Mouse (Mus musculus) hindbrain, embryonic 16.5 days (tissue): ENCODE measurements at regions not wholly inside any gene's neighbourhood (a gene's known extent, or its start where the extent isn't known, plus 50 kb on each side); places are given as distances from the start of the nearest gene placed in this dataset.
A peak's percentile ranks its signal among the peaks of the same experiment; 100 is the strongest.

Experiments
- ATAC-seq: fragments of 200-750 bp; cut with Nextera tagmentation; 2 replicates; pipeline ENCODE4 v1.8.0; 2017; ENCODE audit warnings: moderate TSS enrichment, moderate library complexity
- H3K27ac ChIP-seq: fragments of 300-500 bp; sonication (generic); 2 replicates; pipeline ENCODE4 v1.5.1; 2014; ENCODE audit warnings: low read depth, mild to moderate bottlenecking, control low read depth, low read length, moderate library complexity
- H3K27me3 ChIP-seq: fragments of 300-500 bp; sonication (generic); replicated peaks from 2 replicates; pipeline ENCODE4 v1.6.1; 2014; ENCODE audit warnings: low read length; ENCODE audit not compliant: control insufficient read depth, insufficient read depth
- H3K36me3 ChIP-seq: fragments of 300-500 bp; sonication (generic); 2 replicates; pipeline ENCODE4 v1.6.1; 2014; ENCODE audit warnings: mild to moderate bottlenecking, low read length, moderate library complexity, mixed read lengths; ENCODE audit not compliant: control insufficient read depth, insufficient read depth
- H3K4me1 ChIP-seq: fragments of 300-500 bp; sonication (generic); 2 replicates; pipeline ENCODE4 v1.6.1; 2014; ENCODE audit warnings: low read depth, low read length; ENCODE audit not compliant: control insufficient read depth, insufficient read depth
- H3K4me2 ChIP-seq: fragments of 300-500 bp; sonication (generic); 2 replicates; pipeline ENCODE4 v1.6.1; 2014; ENCODE audit warnings: mild to moderate bottlenecking, low read length, control low read depth, moderate library complexity
- H3K4me3 ChIP-seq: fragments of 300-500 bp; sonication (generic); 2 replicates; pipeline ENCODE4 v1.5.1; 2014; ENCODE audit warnings: mild to moderate bottlenecking, low read length, control low read depth, moderate library complexity
- H3K9ac ChIP-seq: fragments of 300-500 bp; sonication (generic); 2 replicates; pipeline ENCODE4 v1.6.1; 2014; ENCODE audit warnings: low read depth, mild to moderate bottlenecking, control low read depth, low read length, moderate library complexity
- H3K9me3 ChIP-seq: fragments of 300-500 bp; sonication (generic); 2 replicates; pipeline ENCODE4 v1.6.1; 2014; ENCODE audit warnings: mild to moderate bottlenecking, low read length, moderate library complexity; ENCODE audit not compliant: control insufficient read depth
- WGBS: fragments of 180-500 bp; shearing (Covaris S2); extraction: QIAGEN DNeasy Blood & Tissue Kit; methylation state at CpG from one replicate; pipeline ENCODE4 v1.1.7; 2014; 5-methylcytosine and 5-hydroxymethylcytosine counted together

DNA sequence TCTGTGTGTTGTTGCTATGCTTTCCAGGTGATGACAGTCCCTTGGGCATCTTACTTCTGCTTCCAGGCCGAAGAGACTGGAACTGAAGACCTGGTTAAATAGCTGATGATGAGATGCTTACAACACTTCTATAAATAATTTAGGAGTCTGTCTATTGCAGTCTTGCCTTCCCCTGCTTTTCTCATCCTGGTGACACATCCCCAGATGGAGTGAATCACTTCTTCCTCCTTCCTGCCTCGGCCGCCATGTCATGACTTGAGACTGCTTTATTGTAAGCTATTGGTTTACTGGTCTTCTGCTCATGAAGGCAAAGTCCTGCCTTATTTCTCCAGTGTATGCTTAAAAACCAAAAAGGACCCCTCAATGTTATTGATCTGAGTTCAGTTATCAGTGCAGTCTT, 62.1 kb upstream of the Fndc3b start:
- no peak for ATAC-seq
- Histone ChIP-seq H3K9ac (no peak overlapping the region), H3K4me2 (no peak overlapping the region), H3K27me3 (no peaks in the 10 kb centered on the region), H3K9me3 (no peaks in the 10 kb centered on the region), H3K36me3 (no peaks in the 10 kb centered on the region), H3K27ac (no peak overlapping the region), H3K4me1 (no peaks in the 10 kb centered on the region), H3K4me3 (no peak overlapping the region)
- WGBS, result 96% methylated on average over 3 of the region's 3 CpGs

DNA sequence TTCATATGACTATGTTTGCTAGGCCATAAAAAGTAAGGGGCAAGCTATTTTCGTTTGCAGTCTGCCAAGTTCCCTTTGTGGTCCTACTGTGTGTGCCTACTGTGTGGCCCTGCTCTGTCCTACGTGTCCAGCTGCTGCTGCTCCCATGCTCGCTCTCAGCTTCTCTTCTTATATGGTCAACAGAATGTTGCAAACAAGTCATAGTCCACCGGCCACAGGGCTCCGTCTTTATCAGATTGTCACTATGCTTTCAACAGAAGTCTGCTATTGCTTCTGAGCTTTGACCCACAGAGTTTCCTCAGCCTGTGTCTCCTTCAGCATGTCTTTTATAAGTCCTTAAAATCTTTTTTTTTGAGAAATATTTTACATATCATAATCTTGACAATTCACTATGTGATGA, 58.3 kb upstream of the Fndc3b start:
- Histone ChIP-seq H3K4me2 (no peak overlapping the region), H3K4me1 (no peaks in the 10 kb centered on the region; the same call in 1 of the 2 replicates), H3K27ac (no peak overlapping the region), H3K9ac (no peak overlapping the region), H3K4me3 (no peak overlapping the region), H3K27me3 (no peaks in the 10 kb centered on the region), H3K36me3 (no peaks in the 10 kb centered on the region), H3K9me3 (no peaks in the 10 kb centered on the region)
- 94% methylated on average over 5 of the region's 5 CpGs for WGBS
- ATAC-seq, result no peak

DNA sequence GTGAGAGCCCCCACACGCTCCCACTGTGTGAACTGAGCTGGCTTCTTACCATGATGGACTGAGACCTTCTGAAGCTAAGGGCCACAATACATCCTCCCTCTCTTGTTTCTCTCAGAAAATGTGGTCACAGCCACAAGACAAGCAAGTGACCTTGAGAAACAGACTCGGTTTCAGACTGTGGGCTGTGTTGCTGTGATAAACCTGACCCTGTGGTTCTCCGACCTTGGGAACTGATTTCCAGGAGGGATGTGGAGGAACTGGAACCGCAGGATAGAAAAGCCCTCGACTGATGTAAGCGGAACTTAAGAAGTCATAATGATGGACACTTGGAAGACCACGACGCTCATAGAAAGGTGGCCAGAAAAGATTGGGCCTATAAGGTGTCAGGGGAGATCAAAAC, 56.1 kb upstream of the Fndc3b start:
- WGBS, result 82% methylated on average over 8 of the region's 8 CpGs
- no peak overlapping the region for H3K4me3 ChIP-seq
- H3K27me3 ChIP-seq, result no peaks in the 10 kb centered on the region
- H3K4me2 ChIP-seq, result no peak overlapping the region
- peaks cover 2% of the 10 kb centered on the region; the same call in 1 of the 2 replicates for H3K9me3 ChIP-seq
- ATAC-seq, result no peak
- no peak overlapping the region for H3K27ac ChIP-seq
- no peaks in the 10 kb centered on the region; the same call in 1 of the 2 replicates for H3K4me1 ChIP-seq
- H3K9ac ChIP-seq, result no peak overlapping the region
- H3K36me3 ChIP-seq, result no peaks in the 10 kb centered on the region

DNA sequence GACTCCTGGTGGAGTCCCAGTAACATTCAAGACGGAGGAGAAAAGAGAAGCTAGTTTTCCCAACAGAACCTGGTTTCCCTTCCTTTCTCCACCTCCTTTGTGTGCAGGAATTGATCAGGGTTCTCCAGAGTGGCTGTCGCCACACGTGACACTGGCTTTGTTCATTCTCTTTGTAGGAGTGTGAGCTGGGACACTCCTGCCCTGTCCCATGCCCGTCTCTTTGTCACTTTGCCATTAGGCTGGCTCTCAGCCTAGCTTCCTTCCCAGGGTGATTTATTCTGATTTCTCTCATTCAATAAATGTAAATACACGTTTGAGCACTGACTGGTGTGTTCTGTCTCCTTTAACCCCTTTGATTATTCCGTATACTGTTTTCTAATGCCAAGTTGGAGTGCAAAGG, 55.3 kb upstream of the Fndc3b start:
- H3K27ac ChIP-seq, result no peak overlapping the region
- no peak overlapping the region for H3K4me3 ChIP-seq
- H3K4me2 ChIP-seq, result no peak overlapping the region
- no peaks in the 10 kb centered on the region; the same call in 1 of the 2 replicates for H3K4me1 ChIP-seq
- peaks cover 2% of the 10 kb centered on the region; the same call in 1 of the 2 replicates for H3K9me3 ChIP-seq
- H3K27me3 ChIP-seq, result no peaks in the 10 kb centered on the region
- H3K9ac ChIP-seq, result no peak overlapping the region
- peak; percentile 83 for ATAC-seq
- WGBS, result 21% methylated on average over 6 of the region's 6 CpGs
- H3K36me3 ChIP-seq, result no peaks in the 10 kb centered on the region

DNA sequence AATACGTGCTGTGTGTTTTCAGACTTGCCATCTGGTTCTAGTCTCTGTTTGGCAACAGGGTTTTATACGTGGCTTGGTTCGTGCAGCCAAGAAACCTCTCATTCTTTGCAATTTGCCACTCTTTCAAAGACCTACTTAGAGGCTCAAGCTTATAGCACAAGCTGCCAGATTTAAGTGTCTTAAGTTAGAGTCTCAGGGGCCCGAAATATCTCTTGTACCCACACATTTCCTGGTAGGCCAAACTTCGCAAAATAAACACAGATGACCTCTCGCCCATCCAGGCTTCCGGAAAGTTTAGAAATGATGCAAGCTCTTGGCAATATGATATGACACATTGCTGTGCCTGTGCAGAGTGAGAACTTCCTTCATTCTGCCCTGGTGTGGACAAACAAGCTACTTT, 54.8 kb upstream of the Fndc3b start:
- H3K27ac ChIP-seq, result no peak overlapping the region

DNA sequence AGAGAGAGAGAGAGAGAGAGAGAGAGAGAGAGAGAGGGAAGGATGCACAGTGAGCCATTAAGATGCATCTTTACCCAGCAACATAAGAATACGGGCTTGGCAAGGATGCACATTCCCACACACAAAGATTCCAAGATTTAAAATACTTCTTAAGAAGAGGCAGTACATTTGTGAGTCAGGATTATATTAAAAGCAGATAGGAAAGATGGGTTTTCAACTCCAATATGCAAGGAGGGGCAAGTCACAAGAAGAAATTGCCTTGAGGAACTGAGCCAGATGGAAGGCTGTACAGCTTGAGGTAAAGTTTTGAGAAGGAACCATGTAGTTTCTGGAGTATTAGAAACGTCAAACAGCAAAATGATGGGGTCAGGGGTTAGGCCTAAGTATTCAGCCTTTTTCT, 53.4 kb upstream of the Fndc3b start:
- H3K4me1 ChIP-seq, result no peaks in the 10 kb centered on the region; the same call in 1 of the 2 replicates
- H3K4me3 ChIP-seq, result no peak overlapping the region
- H3K36me3 ChIP-seq, result no peaks in the 10 kb centered on the region
- H3K9ac ChIP-seq, result no peak overlapping the region
- ATAC-seq, result no peak
- H3K4me2 ChIP-seq, result no peak overlapping the region
- H3K27me3 ChIP-seq, result no peaks in the 10 kb centered on the region
- 87% methylated on average over 2 of the region's 2 CpGs for WGBS
- peaks cover 2% of the 10 kb centered on the region; the same call in 1 of the 2 replicates for H3K9me3 ChIP-seq
- no peak overlapping the region for H3K27ac ChIP-seq

More for the DNA sequence above, 54.8 kb upstream of the Fndc3b start:
- Histone ChIP-seq H3K9me3 (peaks cover 2% of the 10 kb centered on the region; the same call in 1 of the 2 replicates), H3K4me1 (no peaks in the 10 kb centered on the region; the same call in 1 of the 2 replicates), H3K4me3 (no peak overlapping the region), H3K27me3 (no peaks in the 10 kb centered on the region), H3K36me3 (no peaks in the 10 kb centered on the region), H3K9ac (no peak overlapping the region), H3K4me2 (no peak overlapping the region)
- 73% methylated on average over 7 of the region's 7 CpGs for WGBS
- ATAC-seq, result 0 out of 2 replicates have a peak, but pooled peaks have one; percentile 40

DNA sequence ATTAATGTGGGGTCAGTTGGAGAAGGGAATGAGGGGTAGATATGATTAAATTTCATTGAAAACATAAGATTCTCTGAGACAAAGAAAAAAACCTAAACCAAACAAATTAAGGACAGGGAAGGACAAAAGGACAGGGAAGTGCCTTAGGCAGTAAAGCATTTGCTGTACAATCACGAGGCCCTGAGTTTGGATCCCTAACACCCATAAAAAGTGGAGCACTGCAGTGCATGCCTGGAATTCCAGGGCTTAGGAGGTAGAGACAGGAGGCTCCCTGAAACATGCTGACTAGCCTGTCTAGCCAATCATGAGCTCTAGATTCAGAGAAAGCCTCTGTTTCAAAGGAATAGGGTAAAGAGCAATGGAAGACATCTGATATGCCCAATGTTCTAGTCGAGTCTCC, 49.9 kb upstream of the Fndc3b start:
- H3K27me3 ChIP-seq, result no peaks in the 10 kb centered on the region
- 61% methylated on average over 2 of the region's 2 CpGs for WGBS
- no peak overlapping the region for H3K27ac ChIP-seq
- no peak overlapping the region for H3K9ac ChIP-seq
- H3K36me3 ChIP-seq, result no peaks in the 10 kb centered on the region
- no peak overlapping the region for H3K4me3 ChIP-seq
- H3K9me3 ChIP-seq, result peaks cover 2% of the 10 kb centered on the region; the same call in 1 of the 2 replicates
- no peak for ATAC-seq
- no peak overlapping the region for H3K4me2 ChIP-seq
- peaks cover 2% of the 10 kb centered on the region for H3K4me1 ChIP-seq
